Mouse (Mus musculus) urinary bladder, postnatal 36 days (tissue): Measurements from ENCODE around the gene Hist1h3f.

Experiments used
- DNase-seq, 2 experiments: peaks; one replicate each; pipeline ENCODE4 v3.0.0; 2022; ENCODE audit warnings: low spot score in 2 of 2, mixed read lengths in 1 of 2

The Hist1h3f gene

DNA sequence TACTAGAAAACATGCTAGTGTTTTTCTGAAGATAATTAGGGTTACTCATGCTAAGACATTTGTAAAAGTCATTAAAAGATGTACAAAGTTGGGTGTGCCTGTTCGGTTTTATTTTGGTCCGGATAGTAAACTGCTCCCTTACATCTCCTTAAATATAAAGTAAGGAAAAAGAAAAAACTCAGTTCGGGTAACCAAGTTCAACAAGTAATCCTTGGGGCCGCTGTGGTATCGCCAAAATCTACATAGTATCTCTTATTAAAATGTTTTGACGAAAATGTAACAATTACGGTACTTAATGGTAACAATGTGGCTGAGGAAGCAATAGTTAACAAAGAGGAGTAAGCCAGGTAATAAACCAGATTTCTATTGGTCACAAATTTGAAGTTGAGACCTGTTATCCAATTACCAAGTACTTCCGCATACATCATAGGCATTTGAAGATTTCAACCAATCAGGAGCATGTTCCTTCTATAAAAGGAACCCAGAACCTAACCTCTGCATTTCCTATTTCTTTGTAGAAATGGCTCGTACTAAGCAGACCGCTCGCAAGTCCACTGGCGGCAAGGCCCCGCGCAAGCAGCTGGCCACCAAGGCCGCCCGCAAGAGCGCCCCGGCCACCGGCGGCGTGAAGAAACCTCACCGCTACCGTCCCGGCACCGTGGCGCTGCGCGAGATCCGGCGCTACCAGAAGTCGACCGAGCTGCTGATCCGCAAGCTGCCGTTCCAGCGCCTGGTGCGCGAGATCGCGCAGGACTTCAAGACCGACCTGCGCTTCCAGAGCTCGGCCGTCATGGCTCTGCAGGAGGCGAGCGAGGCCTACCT is at the start of gene Hist1h3f:
Hist1h3f (plus strand) TSS at position 88 of the 822 bp plus-strand sequence.
- peak; percentile 61 to 63 for DNase-seq

DNA sequence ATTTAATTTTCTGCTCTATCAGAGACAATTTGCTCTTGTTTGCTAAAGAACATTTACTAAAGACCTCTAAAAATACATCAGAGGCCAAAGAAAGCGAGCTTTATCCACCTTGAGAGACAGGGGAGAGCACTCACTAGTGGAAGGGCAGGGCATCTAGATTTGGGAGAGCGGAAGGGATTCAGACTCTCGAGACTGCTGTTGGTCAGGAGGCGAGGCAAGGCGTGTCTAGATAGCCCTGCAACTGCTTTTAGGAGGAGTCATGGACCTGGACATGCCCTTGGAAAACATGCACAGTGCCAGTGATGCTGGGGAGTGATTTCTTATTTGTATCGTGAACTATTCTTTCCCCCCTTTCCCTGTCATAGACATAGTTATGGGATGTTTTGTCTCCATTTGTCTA is 48.3 kb upstream of the Hist1h3f start:
- no peak for DNase-seq

- no peak for DNase-seq
These were observed 46.1 kb upstream of the Hist1h3f start for GRCm38 (mm10) chr13:23497656-23498321.

GRCm38 (mm10) chr13:23498653-23499052 is 45.2 kb upstream of the Hist1h3f start:
- DNase-seq = no peak

GRCm38 (mm10) chr13:23499943-23500342 is 43.9 kb upstream of the Hist1h3f start:
- no peak for DNase-seq

DNA sequence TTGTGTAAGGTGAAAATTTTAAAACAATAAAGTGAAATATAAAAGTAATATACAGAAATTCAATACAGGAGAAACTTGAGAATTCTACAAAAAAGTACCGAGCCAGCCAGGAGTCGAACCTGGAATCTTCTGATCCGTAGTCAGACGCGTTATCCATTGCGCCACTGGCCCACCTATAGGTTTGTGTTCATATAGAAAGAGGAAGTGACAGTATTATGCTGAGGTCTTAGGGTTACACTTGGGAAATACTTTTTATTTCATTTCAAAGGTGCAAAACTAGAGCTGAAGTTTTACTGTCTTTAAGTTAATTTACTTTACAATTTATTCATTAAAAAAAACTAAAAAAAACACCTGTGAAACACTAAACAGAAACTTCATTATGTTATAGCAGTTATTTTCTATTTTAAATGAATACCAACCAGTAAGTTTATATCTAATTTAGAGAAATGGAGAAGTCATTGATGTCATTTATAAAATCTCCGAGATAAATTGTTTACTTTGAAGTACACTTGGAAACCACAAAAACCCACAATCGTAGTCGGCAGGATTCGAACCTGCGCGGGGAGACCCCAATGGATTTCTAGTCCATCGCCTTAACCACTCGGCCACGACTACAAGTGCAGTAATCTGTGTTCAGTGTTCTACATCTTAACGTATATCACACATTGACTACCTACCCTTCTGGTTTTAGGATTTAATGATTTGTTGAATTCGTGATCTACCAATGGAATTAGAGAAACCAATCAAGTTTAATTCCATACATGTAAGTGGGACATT is 43.2 kb upstream of the Hist1h3f start:
- no peak for DNase-seq

DNA sequence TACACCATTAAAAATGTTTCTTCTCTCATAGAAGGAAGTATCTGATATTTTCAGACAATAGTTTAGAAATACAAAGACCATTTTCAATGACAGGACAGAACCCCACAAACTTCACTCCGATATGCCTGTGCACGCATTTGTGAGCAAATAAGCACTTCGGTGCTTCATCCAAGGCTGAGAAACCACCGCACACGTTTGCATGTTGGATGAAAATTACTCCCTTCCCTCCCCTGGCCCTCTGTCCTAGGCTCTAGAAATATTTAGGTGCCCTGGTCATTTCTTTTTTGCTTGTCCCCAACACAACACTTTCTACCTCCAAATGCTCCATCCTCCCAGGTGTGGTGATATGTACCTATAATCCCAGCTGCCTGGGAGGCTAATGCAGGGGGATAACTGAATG is 42.3 kb upstream of the Hist1h3f start:
- no peak for DNase-seq

DNA sequence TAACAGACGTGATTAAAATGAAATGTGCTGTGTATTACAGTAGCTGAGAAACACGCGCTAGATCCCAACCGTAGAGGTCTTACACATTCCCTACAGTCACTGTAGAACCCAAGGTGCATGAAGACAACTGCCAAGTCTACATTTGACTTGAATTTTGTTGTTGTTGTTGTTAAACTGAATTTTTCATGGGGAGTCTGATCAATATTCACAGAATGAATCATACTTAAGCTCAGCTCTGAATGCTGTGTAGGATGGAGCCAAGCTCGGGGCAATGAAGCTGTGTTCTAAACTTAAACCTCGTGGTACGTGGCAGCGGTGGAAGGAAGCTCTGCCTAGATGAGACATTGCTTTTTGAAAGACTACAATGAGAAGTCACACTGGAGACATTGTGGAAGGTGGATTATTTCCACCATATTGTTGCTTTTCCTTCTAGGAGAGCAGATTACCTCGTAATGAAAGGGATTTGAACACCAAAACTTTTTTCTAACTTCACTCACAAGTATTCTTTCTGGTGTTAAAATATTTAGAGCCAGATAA is 41.8 kb upstream of the Hist1h3f start:
- no peak for DNase-seq

GRCm38 (mm10) chr13:23502916-23503315 is 40.9 kb upstream of the Hist1h3f start:
- DNase-seq = no peak

DNA sequence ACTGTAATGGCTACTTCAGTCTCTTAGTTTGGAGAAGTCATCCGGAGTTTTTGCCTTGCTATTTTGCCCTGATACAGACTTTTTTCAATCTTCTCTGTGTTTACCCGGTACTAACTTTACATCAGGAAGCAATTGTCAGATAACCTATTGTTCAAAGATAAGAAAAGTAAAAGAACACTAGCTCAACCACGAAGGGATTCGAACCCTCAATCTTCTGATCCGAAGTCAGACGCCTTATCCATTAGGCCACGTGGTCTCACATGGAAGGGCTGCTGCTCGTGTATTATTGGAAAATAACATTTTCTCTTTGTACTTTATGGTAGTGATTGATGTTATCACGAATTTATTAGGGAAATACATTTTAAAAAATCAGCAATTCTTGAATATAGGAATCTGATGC is 40.1 kb upstream of the Hist1h3f start:
- peak; percentile 15 to 17 for DNase-seq

DNA sequence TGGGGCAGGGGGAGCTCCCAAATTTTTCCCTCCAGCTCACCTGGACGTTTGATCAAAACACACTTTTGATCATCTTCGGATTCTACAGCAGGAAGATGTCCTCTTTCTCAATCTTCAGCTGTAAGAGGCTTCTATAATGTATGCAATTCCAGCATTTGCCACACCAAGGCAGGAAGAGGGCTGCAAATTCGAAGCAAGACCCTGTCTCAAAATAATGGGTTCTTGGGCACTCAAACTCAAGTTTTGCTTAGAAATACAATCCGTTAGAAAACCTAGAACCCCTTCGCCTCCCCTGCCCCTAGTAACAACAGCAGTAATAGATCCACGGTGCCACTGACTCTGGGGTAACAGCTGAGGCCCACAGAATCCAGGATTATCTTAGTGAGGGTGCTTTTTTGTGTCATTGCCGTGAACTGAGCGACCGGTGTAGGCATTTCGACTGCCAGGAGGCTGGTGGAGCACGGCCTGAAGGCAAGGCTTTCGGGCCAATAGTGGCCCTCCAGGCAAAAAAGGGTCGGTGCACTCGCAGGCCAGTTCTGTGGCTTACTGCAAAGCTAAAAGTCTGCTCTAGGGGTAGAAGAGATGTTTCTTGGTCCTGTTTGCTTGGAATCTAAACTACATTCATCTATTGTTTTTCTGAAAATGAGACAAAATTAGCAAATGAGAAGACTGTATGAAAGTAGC is 38.0 kb upstream of the Hist1h3f start:
- no peak for DNase-seq

GRCm38 (mm10) chr13:23506351-23506750 is 37.5 kb upstream of the Hist1h3f start:
- DNase-seq = no peak

- no peak for DNase-seq
These were observed 36.9 kb upstream of the Hist1h3f start for GRCm38 (mm10) chr13:23506819-23507515.

DNA sequence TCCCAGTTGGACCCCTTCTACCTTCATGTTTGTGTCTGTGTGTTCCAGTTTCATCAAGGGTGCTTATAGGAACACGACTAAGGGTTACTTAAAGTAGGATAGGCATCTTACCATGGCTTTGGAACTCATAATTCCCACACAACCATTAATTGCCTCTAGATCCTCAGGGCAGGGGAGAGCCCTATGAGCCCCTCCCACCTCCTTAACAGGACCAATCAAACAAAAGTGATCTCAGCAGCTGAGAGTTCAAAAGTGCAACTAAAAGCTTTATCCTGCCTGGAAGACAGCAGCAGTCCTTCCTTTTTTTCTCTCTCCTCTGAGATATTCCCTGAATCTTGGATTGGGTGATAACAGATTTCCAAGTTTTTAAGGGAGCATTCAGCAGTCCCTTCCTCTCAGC is 33.7 kb upstream of the Hist1h3f start:
- no peak for DNase-seq

- no peak for DNase-seq
These were observed 30.3 kb upstream of the Hist1h3f start for GRCm38 (mm10) chr13:23513517-23513916.

- no peak for DNase-seq
These were observed 28.6 kb upstream of the Hist1h3f start for GRCm38 (mm10) chr13:23515281-23515680.

DNA sequence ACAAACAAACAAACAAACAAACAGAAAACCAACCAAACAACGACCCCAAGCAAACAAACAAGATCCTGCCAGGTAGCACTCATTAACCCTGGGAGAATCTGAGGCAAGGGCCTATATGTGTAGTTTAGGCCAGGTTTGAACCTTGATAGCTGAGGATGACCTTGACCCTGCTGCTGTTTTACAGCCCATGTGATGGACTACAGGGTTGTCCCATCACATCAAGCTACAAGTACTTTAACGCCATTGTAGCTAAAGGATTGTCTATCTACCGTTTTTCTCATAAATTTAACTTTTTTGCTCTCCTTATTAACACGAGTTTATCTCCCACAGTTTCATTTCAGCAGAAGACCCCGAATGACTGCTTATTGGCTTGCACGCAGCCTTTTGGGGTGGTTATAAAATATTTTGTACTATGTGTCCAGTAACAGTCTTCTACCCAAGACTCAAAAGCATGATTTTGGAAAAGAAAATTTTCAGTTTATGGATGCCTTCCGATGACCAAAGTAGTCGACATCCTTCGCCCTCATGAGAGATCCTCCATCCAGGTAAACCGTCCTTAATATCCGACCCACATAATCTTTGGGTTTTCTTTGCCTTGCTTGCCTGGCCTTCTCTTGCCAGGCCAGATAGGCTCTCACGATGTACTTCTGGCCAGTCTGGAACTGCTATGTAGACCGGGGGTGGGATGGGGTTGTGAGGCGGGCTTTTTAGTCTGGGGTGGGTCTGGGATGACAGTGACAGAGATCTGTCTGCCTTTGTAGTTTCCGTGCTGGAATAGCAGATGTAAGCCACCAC is 27.8 kb upstream of the Hist1h3f start:
- DNase-seq = no peak

DNA sequence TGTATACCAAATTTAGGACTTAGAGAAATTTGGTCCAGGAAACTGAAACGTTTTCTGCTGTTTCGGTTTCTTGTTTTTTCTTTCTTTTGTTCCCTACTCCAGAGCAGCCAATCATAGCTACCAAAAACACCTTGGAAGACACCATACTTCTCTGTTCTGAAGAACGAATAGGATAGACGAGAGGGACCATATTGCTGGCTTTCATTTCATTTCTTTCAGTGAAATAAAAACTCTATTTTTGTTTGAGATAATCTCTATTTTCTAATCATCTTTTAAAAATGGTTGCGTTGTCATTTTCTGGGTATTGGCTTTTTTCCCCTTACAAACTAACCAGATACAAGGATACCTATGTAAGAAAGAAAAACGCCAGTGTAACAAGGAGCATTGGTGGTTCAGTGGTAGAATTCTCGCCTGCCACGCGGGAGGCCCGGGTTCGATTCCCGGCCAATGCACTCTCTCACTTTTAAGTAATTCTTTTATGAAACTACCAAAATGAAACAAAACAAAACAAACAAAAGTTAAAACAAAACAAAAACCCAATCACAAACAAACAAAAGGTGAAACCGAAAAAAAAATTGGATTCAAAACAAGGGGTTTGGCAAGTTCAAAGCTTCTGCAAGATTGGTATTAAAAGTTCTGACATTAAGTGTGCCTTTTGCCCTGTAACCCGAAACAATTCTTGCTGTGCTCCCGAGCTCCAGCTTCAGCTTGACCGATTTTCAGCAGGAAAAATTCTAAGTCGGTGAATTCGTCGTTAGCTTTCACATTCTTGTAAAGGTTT is 26.8 kb upstream of the Hist1h3f start:
- peak; percentile 62 to 70 for DNase-seq

DNA sequence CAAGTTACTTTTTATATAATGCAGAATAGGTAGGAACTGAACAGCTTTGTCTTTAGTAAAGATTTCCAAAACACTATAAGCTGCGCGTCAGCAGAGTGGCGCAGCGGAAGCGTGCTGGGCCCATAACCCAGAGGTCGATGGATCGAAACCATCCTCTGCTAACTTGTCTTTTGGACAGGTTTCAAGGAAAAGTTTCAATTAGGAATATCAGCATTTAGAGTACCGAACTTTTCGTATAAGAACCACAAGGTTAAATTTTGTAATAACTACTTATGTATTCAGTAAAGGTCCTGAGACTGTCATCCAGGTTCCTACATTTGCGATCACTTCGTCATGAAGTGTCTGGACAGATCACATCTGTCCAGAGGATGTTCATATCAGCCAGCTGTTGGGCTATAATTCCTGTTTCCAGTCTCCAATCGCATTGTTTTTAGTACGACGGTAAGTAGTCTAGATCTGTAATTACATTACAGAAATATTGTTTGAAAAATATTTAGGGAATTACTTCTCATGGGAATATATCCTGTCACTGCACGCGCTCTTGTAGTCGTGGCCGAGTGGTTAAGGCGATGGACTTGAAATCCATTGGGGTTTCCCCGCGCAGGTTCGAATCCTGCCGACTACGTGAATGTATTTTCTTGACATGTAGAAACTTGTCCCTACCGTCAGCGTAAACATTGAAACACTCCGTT is 26.1 kb upstream of the Hist1h3f start:
- DNase-seq = peak; percentile 85 to 86
